Mouse (Mus musculus) intestine, postnatal 0 days (tissue): ENCODE results near the gene 4930524B15Rik. TPM values are rescaled to one million over a fixed set of nuclear protein-coding genes. Genes with fewer than 3 reads are reported as not detected.
"Not testable (repeated sequence)": the region's sequence is repeated elsewhere in the genome, so short reads cannot be mapped to it uniquely, and the experiment has no call there.

Source experiments
- ATAC-seq: fragments of 200-750 bp; cut with Nextera tagmentation; 2 replicates; pipeline ENCODE4 v1.8.0; 2017; ENCODE audit warnings: mild to moderate bottlenecking, moderate TSS enrichment, moderate library complexity
- H3K27ac ChIP-seq: fragments of 300-500 bp; sonication (generic); 2 replicates; pipeline ENCODE4 v1.5.1; 2014; ENCODE audit warnings: mild to moderate bottlenecking, low read depth, low read length, moderate library complexity
- H3K27me3 ChIP-seq: fragments of 300-500 bp; sonication (generic); replicated peaks from 2 replicates; pipeline ENCODE4 v1.6.1; 2014; ENCODE audit warnings: low read length, mixed read lengths; ENCODE audit not compliant: control insufficient read depth, insufficient read depth
- H3K36me3 ChIP-seq: fragments of 300-500 bp; sonication (generic); 2 replicates; pipeline ENCODE4 v1.6.1; 2014; ENCODE audit warnings: mild to moderate bottlenecking, moderate library complexity; ENCODE audit not compliant: control insufficient read depth, insufficient read depth
- H3K4me1 ChIP-seq: fragments of 300-500 bp; sonication (generic); replicated peaks from 2 replicates; pipeline ENCODE4 v1.6.1; 2014; ENCODE audit warnings: antibody characterized with exemption, low read length, mixed read lengths; ENCODE audit not compliant: control insufficient read depth, insufficient read depth
- H3K4me2 ChIP-seq: fragments of 300-500 bp; sonication (generic); replicated peaks from 2 replicates; pipeline ENCODE4 v1.6.1; 2014; ENCODE audit warnings: low read depth, mild to moderate bottlenecking, moderate library complexity
- H3K4me3 ChIP-seq: fragments of 300-500 bp; sonication (generic); 2 replicates; pipeline ENCODE4 v1.5.1; 2014; ENCODE audit warnings: low read depth, low read length
- H3K9ac ChIP-seq: fragments of 300-500 bp; sonication (generic); 2 replicates; pipeline ENCODE4 v1.6.1; 2014; ENCODE audit warnings: mild to moderate bottlenecking, low read depth, low read length
- H3K9me3 ChIP-seq: fragments of 300-500 bp; sonication (generic); 2 replicates; pipeline ENCODE4 v1.6.1; 2016; ENCODE audit warnings: mixed run types; ENCODE audit not compliant: control insufficient read depth
- CTCF ChIP-seq: sonication (generic); IDR thresholded peaks from 2 replicates; pipeline ENCODE4 v1.5.1; 2016; ENCODE audit warnings: low read depth, mild to moderate bottlenecking, control low read depth, antibody characterized with exemption, moderate library complexity
- WGBS: fragments of 180-500 bp; shearing (Covaris S2); extraction: QIAGEN DNeasy Blood & Tissue Kit; methylation state at CpG from one replicate; pipeline ENCODE4 v1.1.7; 2014; 5-methylcytosine and 5-hydroxymethylcytosine counted together
- polyA plus RNA-seq: library from polyadenylated mRNA; unstranded; fragments of >200 nt; fragmentation: Nextera tagmentation; extraction: Ambion mirVana; gene quantifications from 2 replicates; pipeline ENCODE4 v1.2.1, GENCODE M21; 2015

4930524B15Rik gene
- polyA plus RNA-seq, 1 experiment from 2014 or later: 0.26 TPM

GRCm38 (mm10) chr11:32002670-32003072 lies 37.3 kb downstream of the 4930524B15Rik start:
- Histone ChIP-seq H3K27me3 (no peaks in the 10 kb centered on the region), H3K9me3 (no peaks in the 10 kb centered on the region), H3K4me2 (no peak overlapping the region), H3K4me1 (peaks cover 6% of the 10 kb centered on the region), H3K36me3 (no peaks in the 10 kb centered on the region), H3K4me3 (no peak overlapping the region), H3K9ac (no peak overlapping the region), H3K27ac (no peak overlapping the region)
- no peak for ATAC-seq
- WGBS: 8% methylated on average over 5 of the region's 5 CpGs
- TF ChIP-seq CTCF: no peak

DNA sequence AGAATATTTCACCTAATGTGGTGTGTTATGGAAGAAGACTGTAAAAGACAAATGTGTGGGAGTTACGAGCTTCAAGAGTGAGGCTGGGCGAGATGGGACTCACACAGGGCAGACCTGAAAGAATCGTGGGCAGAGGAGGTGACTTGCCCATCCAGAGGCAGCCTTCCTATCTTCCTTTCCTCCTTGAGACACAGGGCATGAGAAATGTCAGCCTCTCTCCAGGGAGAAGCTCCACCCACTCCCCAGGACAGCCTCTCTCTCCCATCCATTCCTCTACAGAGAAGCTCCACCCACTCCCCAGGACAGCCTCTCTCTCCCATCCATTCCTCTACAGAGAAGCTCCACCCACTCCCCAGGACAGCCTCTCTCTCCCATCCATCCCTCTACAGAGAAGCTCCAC lies 42.7 kb downstream of the 4930524B15Rik start:
- H3K4me3 ChIP-seq, H3K36me3 ChIP-seq, H3K27ac ChIP-seq, H3K4me2 ChIP-seq, H3K9me3 ChIP-seq, H3K27me3 ChIP-seq, H3K4me1 ChIP-seq, H3K9ac ChIP-seq, ATAC-seq: not testable (repeated sequence)
- WGBS: 82% methylated on average over 3 of the region's 3 CpGs

DNA sequence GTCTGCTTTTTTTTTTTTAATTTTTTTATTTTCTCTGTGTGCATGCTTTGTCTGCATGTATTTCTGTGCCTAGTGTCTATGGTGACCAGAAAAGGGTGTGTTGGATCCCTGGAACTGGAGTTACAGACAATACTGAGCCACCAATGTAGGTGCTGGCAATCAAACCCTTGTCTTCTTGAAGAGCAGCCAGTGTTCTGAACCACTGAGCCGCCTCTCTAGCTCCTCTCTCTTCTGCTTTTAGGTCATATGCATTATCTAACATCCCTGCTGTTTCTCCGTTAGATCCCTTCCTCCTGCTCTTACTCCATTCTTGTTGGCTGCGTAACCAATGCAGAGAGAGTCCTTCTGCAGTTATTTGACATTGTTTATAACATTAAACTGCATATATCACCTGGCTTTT lies 43.5 kb downstream of the 4930524B15Rik start:
- Histone ChIP-seq H3K27ac (no peak overlapping the region), H3K9me3 (no peaks in the 10 kb centered on the region), H3K4me1 (no peaks in the 10 kb centered on the region), H3K4me2 (no peak overlapping the region), H3K36me3 (no peaks in the 10 kb centered on the region), H3K9ac (no peak overlapping the region), H3K27me3 (no peaks in the 10 kb centered on the region), H3K4me3 (no peak overlapping the region)
- WGBS: 73% methylated on average over 3 of the region's 3 CpGs
- TF ChIP-seq CTCF: no peak
- ATAC-seq: no peak

DNA sequence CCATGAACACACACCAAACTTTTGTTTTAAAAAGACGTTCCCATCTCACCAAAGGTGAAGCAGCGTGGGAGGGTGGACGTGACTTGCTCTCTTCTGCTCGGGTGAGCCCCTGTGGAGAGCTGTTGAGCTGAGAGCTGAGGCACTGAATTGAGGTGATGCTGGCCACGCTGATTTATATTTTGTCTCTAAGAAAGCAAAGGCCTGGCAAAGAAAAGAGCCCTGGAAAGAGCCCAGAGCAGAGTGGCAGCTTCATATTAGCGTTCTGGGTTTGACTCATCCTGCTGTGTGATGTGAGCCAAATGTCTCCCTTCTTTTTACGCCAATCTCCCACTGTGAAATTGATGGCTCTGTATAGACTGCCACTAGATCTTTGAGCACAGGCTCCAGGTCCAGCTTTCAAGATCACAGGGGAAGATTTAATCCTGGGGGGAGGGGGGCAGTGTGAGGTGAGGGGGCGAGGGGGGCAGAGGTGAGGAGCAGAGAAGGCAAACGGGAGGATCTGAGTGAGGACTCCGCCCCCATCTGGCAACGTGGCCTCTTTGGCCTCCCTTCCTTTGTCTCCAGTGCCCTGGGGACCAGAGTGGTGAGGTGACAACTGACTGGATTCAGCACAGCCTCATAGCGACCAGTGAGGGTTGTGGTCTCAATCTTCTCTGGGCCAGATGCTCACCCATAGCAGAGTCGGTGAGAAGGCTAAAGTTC lies 44.7 kb downstream of the 4930524B15Rik start:
- H3K27me3 ChIP-seq: no peaks in the 10 kb centered on the region
- no peaks in the 10 kb centered on the region for H3K4me1 ChIP-seq
- TF ChIP-seq CTCF: no peak
- H3K9me3 ChIP-seq: no peaks in the 10 kb centered on the region
- no peak for ATAC-seq
- no peak overlapping the region for H3K9ac ChIP-seq
- H3K4me3 ChIP-seq: no peak overlapping the region
- 38% methylated on average over 13 of the region's 13 CpGs for WGBS
- no peak overlapping the region for H3K4me2 ChIP-seq
- H3K27ac ChIP-seq: no peak overlapping the region
- no peaks in the 10 kb centered on the region for H3K36me3 ChIP-seq

DNA sequence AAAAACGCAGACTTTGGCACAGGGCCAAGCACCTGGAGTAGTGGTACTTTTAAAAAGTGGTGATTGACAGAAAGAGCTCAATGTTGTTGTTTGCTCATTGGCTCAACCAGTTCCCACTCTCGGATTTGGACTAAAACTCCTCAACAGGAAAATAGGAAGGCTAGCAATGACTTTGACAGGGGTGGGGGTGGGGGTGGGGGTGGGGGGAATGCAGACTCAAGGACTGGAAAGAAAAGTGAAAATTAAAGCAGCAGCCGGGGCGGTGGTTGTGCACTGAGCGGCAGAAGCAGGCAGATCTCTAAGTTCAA lies 45.2 kb downstream of the 4930524B15Rik start:
- H3K27ac ChIP-seq: no peak overlapping the region
- 49% methylated on average over 5 of the region's 5 CpGs for WGBS

DNA sequence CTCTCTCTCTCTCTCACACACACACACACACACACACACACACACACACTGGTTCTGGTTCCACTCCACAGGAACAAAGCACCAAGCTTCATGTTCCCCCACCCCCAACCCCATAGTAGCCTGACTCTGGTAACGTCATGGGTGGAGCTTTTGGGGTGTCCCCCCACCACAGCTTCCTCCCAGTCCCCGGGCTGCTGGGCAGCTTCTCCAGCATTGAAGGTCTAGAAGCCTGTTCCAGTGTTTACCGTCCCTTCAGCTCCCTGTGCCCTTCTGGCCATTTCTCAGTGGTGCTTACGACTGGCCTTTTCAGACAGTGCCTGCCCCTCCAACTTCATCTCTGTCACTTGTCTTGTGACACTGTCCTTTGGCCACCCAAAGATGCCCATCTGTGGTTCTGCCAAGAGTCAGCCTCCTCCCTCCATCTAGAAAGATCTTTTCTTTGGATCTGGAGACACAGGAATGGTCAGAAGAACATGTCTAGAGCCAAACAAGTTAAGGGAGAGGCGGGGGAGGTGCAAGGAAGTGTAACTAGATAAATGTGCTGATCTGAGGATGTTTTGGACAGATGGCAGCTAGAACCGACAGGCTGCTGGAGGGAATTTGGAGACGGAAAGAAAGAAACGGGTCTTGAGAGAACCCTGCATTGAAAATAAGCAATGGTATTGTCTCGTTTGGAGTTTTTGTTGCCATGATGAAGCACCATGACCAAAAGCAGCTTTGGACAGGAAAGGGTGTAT lies 46.6 kb downstream of the 4930524B15Rik start:
- Histone ChIP-seq H3K27me3 (no peaks in the 10 kb centered on the region), H3K36me3 (no peaks in the 10 kb centered on the region), H3K4me2 (no peak overlapping the region), H3K9ac (no peak overlapping the region), H3K4me1 (no peaks in the 10 kb centered on the region), H3K9me3 (no peaks in the 10 kb centered on the region), H3K4me3 (no peak overlapping the region), H3K27ac (no peak overlapping the region)
- TF ChIP-seq CTCF: no peak
- 69% methylated on average over 9 of the region's 9 CpGs for WGBS
- ATAC-seq: no peak

More for the DNA sequence above, 45.2 kb downstream of the 4930524B15Rik start:
- no peaks in the 10 kb centered on the region for H3K27me3 ChIP-seq
- no peak for ATAC-seq
- no peak for TF ChIP-seq CTCF
- no peaks in the 10 kb centered on the region for H3K4me1 ChIP-seq
- no peaks in the 10 kb centered on the region for H3K36me3 ChIP-seq
- H3K4me3 ChIP-seq: no peak overlapping the region
- H3K9me3 ChIP-seq: no peaks in the 10 kb centered on the region
- no peak overlapping the region for H3K9ac ChIP-seq
- no peak overlapping the region for H3K4me2 ChIP-seq
